Mouse (Mus musculus) Patski (cell line): Measurements from ENCODE around the gene Rnpc3. TPM values are rescaled to one million over a fixed set of nuclear protein-coding genes. Genes with fewer than 3 reads are reported as not detected.

Experiments
- ATAC-seq: fragments of 100-300 bp; one replicate; pipeline ENCODE4 v1.8.0; 2021
- CTCF ChIA-PET: fragments of 350-600 bp; sonication (Branson Sonifier 250); formaldehyde crosslinking; loops from one replicate; lab custom pipeline; 2022; ENCODE audit warnings: inconsistent platforms; lab: Charles Lee
- POLR2A ChIA-PET: fragments of 350-600 bp; sonication (Branson Sonifier 250); formaldehyde crosslinking; loops from one replicate; lab custom pipeline; 2022; ENCODE audit warnings: antibody characterized with exemption, inconsistent platforms; lab: Charles Lee
- DNase-seq: peaks from one replicate; pipeline ENCODE4 v3.0.0-alpha.2; 2011; ENCODE audit warnings: low read depth, low spot score
- H3K27me3 ChIP-seq: fragments of 371-371 bp; one replicate; pipeline ENCODE4 v1.5.1; 2021
- CTCF ChIP-seq: fragments of 100-300 bp; IDR thresholded peaks from one replicate; pipeline ENCODE4 v1.5.1; 2021
- in situ Hi-C: fragments of 300-500 bp; cut with MboI; formaldehyde crosslinking; loops from 3 replicates; pipeline ENCODE4 v1.11.1; 2018; ENCODE audit warnings: low pct_unique_long_range_greater_than_20kb, mixed read lengths
- polyA plus RNA-seq: library from polyadenylated mRNA; unstranded; gene quantifications from one replicate; pipeline ENCODE4 v1.2.3, GENCODE M21; 2021

Gene Rnpc3
- polyA plus RNA-seq, 1 experiment from 2014 or later: 25.2 TPM

GRCm38 (mm10) chr3:113574138-113574537 is 55.8 kb downstream of the Rnpc3 start:
- DNase-seq (no peak), ATAC-seq (no peak)
- no peak for TF ChIP-seq CTCF
- ChIA-PET POLR2A (no interaction called here), CTCF (no interaction called here)
- peaks cover 31% of the 10 kb centered on the region for H3K27me3 ChIP-seq
- in situ Hi-C loops: no loop called here

- in situ Hi-C loops: no loop called here
- ChIA-PET POLR2A (no interaction called here), CTCF (interaction anchor here (1.5 kb wide), 1 partner anchor 9 kb away, joined by 4 read pairs; no protein-coding TSS in a partner anchor)
- peaks cover 22% of the 10 kb centered on the region for H3K27me3 ChIP-seq
- no peak for DNase-seq
- no peak for TF ChIP-seq CTCF
- ATAC-seq: no peak
Observed at GRCm38 (mm10) chr3:113572158-113572557, 57.8 kb downstream of the Rnpc3 start.

Other genes starting within 250 kb of the Rnpc3 start
- gene Amy2a1, start 97.7 kb downstream of the Rnpc3 start, polyA plus RNA-seq: not detected
- gene Amy1, start 23.4 kb downstream of the Rnpc3 start, polyA plus RNA-seq: 0.49 TPM